Mouse (Mus musculus) ES-E14 (cell line): ENCODE measurements around the gene Zfand4.

Experiments used
- CHD2 ChIP-seq: IDR thresholded peaks from 2 replicates; pipeline ENCODE4 v1.6.1; 2014; ENCODE audit warnings: mild to moderate bottlenecking, low read depth, low read length, inconsistent platforms
- HCFC1 ChIP-seq: IDR thresholded peaks from 2 replicates; pipeline ENCODE4 v1.6.1; 2012; ENCODE audit warnings: low read length, inconsistent platforms, borderline replicate concordance; ENCODE audit not compliant: insufficient read depth
- MAFK ChIP-seq: IDR thresholded peaks from 2 replicates; pipeline ENCODE4 v1.6.1; 2014; ENCODE audit warnings: mild to moderate bottlenecking, low read depth, low read length, inconsistent platforms; ENCODE audit not compliant: insufficient read depth
- ZC3H11A ChIP-seq: IDR thresholded peaks from 2 replicates; pipeline ENCODE4 v1.6.1; 2012; ENCODE audit warnings: low read depth, mild to moderate bottlenecking, inconsistent platforms, low read length, borderline replicate concordance
- ZNF384 ChIP-seq: IDR thresholded peaks from 2 replicates; pipeline ENCODE4 v1.6.1; 2012; ENCODE audit warnings: low read depth, low read length, inconsistent platforms

GRCm38 (mm10) chr6:116367971-116368370 is 103.9 kb downstream of the Zfand4 start:
- TF ChIP-seq MAFK (no peak), ZC3H11A (no peak), ZNF384 (no peak), CHD2 (no peak), HCFC1 (no peak)
